Mouse (Mus musculus) CD4-positive, CD25-positive, alpha-beta regulatory T cell, adult 4 months (primary cell): ENCODE data around the gene Sfta2. TPM values are rescaled to one million over a fixed set of nuclear protein-coding genes. Genes with fewer than 3 reads are reported as not detected.

Experiments
- ATAC-seq: one replicate; pipeline ENCODE4 v1.8.0; 2017
- polyA plus RNA-seq, 2 experiments: library from polyadenylated mRNA; unstranded; fragments of 100-300 nt; shearing (Covaris generic); gene quantifications; one replicate each; pipeline ENCODE4 v1.2.1; 2017

The Sfta2 gene
- polyA plus RNA-seq, 2 experiments from 2014 or later = not detected

- no peak for ATAC-seq
These were observed 79.2 kb downstream of the Sfta2 start for GRCm38 (mm10) chr17:35680591-35680990.

DNA sequence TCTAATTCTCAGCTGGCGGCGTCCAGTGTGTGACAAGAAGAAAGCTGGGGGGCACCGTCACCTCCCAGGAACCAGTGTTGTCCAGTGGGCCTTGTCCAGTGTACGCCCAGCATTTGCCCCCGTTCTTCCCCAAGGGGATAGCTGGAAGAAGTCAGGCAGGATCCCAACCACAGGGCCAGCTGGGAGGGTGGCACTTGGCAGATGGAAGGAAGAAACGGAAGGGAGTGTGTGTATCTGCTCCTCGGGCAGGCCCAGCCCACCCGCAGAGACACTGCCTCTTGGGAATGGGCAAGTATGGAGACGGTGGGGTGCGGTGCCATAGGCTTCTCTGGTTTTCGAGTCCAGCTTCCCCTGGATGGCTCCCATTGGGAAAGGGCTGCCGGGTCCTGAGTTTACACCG, 80.6 kb downstream of the Sfta2 start:
- ATAC-seq = no peak

DNA sequence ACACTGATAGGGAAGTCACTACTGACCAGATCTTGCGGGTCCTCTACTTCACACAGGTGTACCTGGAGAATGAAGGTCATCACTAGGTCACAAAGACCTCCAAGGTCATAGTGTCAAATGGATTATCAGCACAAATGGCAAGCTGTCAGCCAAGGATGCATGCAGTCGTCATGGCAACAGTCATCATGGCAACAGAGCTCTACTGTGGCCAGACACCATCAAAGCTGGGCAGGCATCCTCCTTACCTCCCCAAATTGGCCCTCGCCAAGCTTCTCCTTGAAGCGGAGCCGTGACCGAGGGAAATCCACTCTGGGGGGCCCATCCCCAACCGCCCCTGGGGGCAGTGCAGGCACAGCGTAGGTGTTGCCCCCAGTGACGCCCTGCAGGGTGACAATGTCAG, 83.7 kb downstream of the Sfta2 start:
- no peak for ATAC-seq

DNA sequence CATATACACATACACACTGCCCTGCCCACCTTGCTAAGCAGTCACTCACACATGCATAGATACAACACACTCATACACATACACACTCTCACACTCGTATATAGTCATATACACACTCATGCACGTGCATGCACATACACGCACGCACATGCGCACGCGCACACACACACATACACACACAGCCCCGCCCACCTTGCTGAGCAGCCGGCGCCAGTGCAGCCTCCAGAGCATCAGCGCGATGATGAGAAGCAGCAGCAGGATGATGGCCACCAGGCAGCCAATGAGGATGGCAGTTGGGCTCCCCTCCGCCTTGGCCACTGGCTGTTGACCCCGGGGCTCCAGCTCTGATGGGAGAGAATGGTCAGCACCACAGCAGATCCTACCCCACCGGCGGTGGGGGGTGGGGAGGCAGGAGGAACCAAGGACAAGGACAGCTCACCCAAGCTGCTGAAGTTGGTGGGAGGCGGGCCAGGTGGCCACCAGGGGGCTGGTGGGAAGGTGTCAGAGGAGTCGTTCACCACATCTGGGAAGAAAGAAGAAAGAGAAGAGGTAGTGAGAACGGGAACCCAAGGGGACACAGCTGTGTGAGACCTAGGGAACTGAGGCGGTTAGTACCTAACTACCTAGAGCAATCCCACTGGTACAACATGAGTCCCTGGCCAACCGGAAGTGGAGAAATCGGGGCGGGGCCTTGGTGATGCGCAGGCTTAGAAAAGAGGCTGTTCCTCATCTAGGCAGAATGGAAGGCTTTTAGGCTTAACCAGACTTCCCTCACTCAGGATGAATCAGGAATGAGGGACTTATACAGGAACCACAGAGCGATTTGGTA, 87.2 kb downstream of the Sfta2 start:
- ATAC-seq = no peak

- ATAC-seq = no peak
These were observed 88.7 kb downstream of the Sfta2 start for GRCm38 (mm10) chr17:35689936-35690645.

GRCm38 (mm10) chr17:35691811-35692210, 90.5 kb downstream of the Sfta2 start:
- ATAC-seq = no peak

DNA sequence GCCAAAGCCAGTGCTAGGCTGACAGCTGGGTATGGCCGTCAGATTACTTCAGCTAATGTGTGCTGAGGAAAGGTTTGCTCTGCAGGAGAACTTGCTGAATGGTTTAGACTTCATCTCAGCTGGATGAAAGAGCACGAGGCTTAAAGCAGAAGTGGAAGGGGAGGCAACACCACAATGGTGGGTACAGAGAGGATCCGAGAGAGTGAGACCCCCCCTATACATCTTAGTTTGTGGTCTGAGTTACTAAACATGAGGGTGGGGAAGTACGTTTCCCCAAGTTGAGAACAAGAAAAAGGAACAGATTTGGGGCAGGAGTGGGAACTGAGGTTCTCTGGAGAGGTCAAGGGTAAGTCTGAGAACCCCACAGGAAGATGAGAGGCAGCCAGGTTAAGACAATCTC, 91.0 kb downstream of the Sfta2 start:
- ATAC-seq = no peak

DNA sequence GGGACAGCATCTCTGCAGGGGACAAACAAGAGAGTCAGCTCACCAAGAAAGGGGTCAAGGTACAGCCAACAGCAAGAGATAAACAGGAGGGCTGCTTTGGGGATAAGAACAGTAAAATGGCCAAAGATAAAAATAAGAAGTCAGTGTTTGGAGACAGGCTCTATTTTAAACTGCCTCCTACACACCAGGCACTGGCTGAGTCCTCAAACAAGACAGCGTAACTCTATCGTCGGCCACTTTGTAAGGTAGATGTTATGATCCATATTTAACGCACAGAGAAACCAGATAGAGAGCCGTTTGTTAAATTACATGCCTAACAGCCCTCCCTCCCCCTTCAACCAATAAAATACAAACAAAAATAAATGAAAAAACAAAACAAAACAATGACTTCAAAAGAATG, 92.6 kb downstream of the Sfta2 start:
- no peak for ATAC-seq

DNA sequence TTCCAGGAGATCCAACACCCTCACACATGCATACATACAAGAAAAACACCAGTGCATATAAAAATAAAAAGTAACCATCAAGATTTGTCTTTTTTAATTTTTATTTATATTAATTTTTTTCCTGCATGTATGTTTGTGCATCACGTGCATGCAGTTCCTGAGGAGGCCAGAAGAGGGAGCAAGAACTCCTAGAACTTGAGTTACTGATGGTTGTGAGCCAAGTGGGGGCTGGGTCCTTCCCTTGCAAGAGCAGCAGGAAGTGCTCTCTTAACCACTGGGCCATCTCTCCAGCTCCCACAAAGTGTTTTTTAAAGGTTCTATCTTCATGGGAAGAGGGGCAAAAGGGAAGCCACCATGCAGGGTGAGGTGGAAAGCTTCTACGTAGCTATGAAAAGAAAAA, 93.9 kb downstream of the Sfta2 start:
- no peak for ATAC-seq

DNA sequence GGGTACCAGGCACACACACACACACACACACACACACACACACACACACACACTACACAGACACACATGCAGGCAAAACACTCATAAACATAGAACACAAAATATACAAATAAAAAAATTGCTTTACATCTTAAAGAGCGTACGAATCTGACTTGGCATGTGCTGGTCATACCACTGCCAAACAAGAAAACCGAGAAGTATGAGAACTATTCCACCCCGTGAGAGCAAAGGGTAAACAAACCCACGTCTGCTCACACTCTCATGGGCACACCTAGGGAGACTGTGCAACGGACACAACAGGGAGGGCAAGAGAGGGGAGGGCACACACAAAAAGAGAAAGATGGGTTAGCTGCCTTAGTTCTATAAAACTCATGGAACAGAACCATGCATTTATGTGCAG, 95.3 kb downstream of the Sfta2 start:
- no peak for ATAC-seq

- ATAC-seq = no peak
These were observed 96.0 kb downstream of the Sfta2 start for GRCm38 (mm10) chr17:35697429-35697758.

DNA sequence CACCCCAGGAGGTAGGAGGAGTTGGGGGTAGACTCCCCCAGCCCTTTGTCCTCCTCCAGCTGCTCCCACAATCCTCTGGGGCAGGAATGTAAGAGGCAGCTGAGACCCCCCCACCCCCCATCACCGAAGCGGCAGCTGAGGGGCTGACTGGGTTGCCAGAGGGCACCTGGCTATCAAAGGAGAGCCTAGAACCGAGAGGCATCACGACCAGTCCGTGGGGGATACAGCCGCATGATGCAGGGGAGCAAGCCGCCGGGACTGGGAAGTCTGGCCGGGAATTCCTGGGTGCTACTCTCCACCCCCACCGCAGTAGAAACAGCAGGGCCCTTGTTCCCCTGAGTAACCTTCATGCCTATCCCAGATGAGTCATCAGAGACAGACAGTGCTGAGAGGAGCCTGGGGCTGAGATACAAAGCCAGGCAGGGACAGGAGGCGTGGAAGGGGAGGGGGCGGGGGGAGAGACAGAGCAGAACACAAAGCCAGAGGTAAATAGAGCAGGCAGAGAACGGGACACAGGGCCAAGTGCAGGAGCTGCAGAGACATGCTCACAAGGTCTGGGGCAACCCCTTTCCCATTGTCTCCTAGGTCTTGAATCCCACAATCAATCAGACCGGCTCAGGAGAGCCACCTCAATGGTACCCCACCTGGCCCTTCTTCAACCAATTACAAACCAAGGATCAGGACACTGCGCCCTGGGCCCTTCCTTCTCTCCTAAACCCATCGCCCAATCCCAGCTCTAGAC, 96.6 kb downstream of the Sfta2 start:
- ATAC-seq = no peak

DNA sequence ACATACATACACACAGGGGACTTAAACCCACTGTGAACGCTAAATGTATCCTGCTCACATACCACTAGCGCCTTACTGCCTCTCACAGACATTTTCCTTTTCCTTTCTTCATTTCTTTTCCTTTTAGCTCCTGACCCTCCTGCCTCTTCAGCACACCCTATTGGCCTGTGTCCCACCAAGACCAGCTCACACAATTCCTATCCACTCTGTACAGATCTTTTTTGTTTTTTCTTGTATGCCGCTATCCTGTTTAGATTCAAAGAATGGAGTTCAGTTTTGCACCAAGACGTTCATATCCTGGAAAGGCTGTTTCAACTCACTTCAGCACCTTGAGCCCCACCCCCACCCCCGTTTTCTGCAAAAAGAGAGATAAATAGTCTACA, 97.1 kb downstream of the Sfta2 start:
- no peak for ATAC-seq

- no peak for ATAC-seq
These were observed 98.6 kb downstream of the Sfta2 start for GRCm38 (mm10) chr17:35699919-35700318.

Other genes with a start within 250 kb of the Sfta2 start
- gene H2-Q4, start 221.9 kb upstream of the Sfta2 start, polyA plus RNA-seq = 10 to 100 TPM; 14.0 to 16.4 TPM
- 100 to 1,000 TPM; 488 to 605 TPM for gene H2-Q6, start 176.7 kb upstream of the Sfta2 start, polyA plus RNA-seq
- 1,000 to 10,000 TPM; 1,046 to 1,058 TPM for gene H2-Q7, start 162.4 kb upstream of the Sfta2 start, polyA plus RNA-seq
- gene H2-Q10, start 131.5 kb upstream of the Sfta2 start, polyA plus RNA-seq = 10 to 100 TPM; 15.0 to 23.6 TPM
- under 1 TPM in 1 of 2 experiments, not detected in 1; 0.31 TPM for gene Pou5f1, start 95.5 kb upstream of the Sfta2 start, polyA plus RNA-seq
- gene Tcf19, start 84.7 kb upstream of the Sfta2 start, polyA plus RNA-seq = 10 to 100 TPM; 17.1 to 22.0 TPM
- 1 to 10 TPM; 5.5 to 7.6 TPM for gene Cchcr1, start 84.4 kb upstream of the Sfta2 start, polyA plus RNA-seq
- under 1 TPM in 1 of 2 experiments, not detected in 1; 0.65 TPM for gene Psors1c2, start 68.3 kb upstream of the Sfta2 start, polyA plus RNA-seq
- gene Cdsn, start 49.4 kb upstream of the Sfta2 start, polyA plus RNA-seq = not detected
- gene 2300002M23Rik, start 34.1 kb upstream of the Sfta2 start, polyA plus RNA-seq = not detected
- gene Gm9573, start 25.1 kb downstream of the Sfta2 start, polyA plus RNA-seq = not detected
- gene Mucl3, start 42.1 kb downstream of the Sfta2 start, polyA plus RNA-seq = under 1 TPM; 0.16 to 0.46 TPM
- 10 to 100 TPM; 11.1 to 15.2 TPM for gene Vars2, start 66.0 kb downstream of the Sfta2 start, polyA plus RNA-seq
- 10 to 100 TPM; 28.3 to 37.7 TPM for gene Gtf2h4, start 72.2 kb downstream of the Sfta2 start, polyA plus RNA-seq
- under 1 TPM; 0.65 TPM for gene Ddr1, start 103.1 kb downstream of the Sfta2 start, polyA plus RNA-seq
- 1 to 10 TPM; 1.1 to 1.9 TPM for gene Ier3, start 220.1 kb downstream of the Sfta2 start, polyA plus RNA-seq
- gene Flot1, start 221.7 kb downstream of the Sfta2 start, polyA plus RNA-seq = 10 to 100 TPM; 24.3 to 30.7 TPM
- gene Tubb5, start 236.8 kb downstream of the Sfta2 start, polyA plus RNA-seq = 100 to 1,000 TPM; 564 to 602 TPM
- 10 to 100 TPM; 10.9 to 13.2 TPM for gene Mdc1, start 240.0 kb downstream of the Sfta2 start, polyA plus RNA-seq